Mouse (Mus musculus) MEL (cell line): ENCODE data around the gene Slc29a1. TPM values are rescaled to one million over a fixed set of nuclear protein-coding genes. Genes with fewer than 3 reads are reported as not detected.
A peak's percentile ranks its signal among the peaks of the same experiment; 100 is the strongest.

Experiments used
- DNase-seq: peaks from one replicate; pipeline ENCODE4 v3.0.0; 2011; ENCODE audit warnings: low read depth, low spot score
- H3K27ac ChIP-seq: 2 replicates; pipeline ENCODE4 v1.5.1; 2012; ENCODE audit warnings: low read depth, mild to moderate bottlenecking, control low read depth, low read length, moderate library complexity; ENCODE audit not compliant: control insufficient read depth
- H3K27me3 ChIP-seq, 2 experiments: fragments of 150-350 bp in 1 of 2; sonication (generic) in 1 of 2; 2 replicates each; pipeline ENCODE4 v1.6.1; 2012; ENCODE audit warnings: low read length in 2 of 2, mild to moderate bottlenecking in 2 of 2, improper control_type of control experiment in 1 of 2, moderate library complexity in 1 of 2; ENCODE audit not compliant: insufficient read depth in 2 of 2, control insufficient read depth in 1 of 2
- H3K36me3 ChIP-seq, 2 experiments: 2 replicates each; pipeline ENCODE4 v1.6.1; 2012 to 2014; ENCODE audit warnings: low read length in 2 of 2, improper control_type of control experiment in 1 of 2, inconsistent platforms in 1 of 2, mild to moderate bottlenecking in 1 of 2; ENCODE audit not compliant: insufficient read depth in 2 of 2, control insufficient read depth in 1 of 2
- H3K4me1 ChIP-seq, 2 experiments: fragments of 150-350 bp in 1 of 2; sonication (generic) in 1 of 2; 2 replicates each; pipeline ENCODE4 v1.6.1; 2012; ENCODE audit warnings: low read length in 2 of 2, improper control_type of control experiment in 1 of 2, mild to moderate bottlenecking in 1 of 2; ENCODE audit not compliant: insufficient read depth in 2 of 2, control insufficient read depth in 1 of 2
- H3K4me3 ChIP-seq, 2 experiments: fragments of 150-350 bp in 1 of 2; sonication (generic) in 1 of 2; 2 replicates each; pipeline ENCODE4 v1.5.1; 2012; ENCODE audit warnings: low read depth in 2 of 2, low read length in 2 of 2, mild to moderate bottlenecking in 2 of 2, moderate library complexity in 2 of 2, control low read depth in 1 of 2, improper control_type of control experiment in 1 of 2; ENCODE audit not compliant: control insufficient read depth in 1 of 2, insufficient read depth in 1 of 2
- H3K79me2 ChIP-seq: 2 replicates; pipeline ENCODE4 v1.6.1; 2012; ENCODE audit warnings: mild to moderate bottlenecking, low read length, moderate library complexity; ENCODE audit not compliant: control insufficient read depth, poor library complexity, insufficient read depth
- H3K9ac ChIP-seq: 2 replicates; pipeline ENCODE4 v1.6.1; 2012; ENCODE audit warnings: low read depth, mild to moderate bottlenecking, control low read depth, low read length, moderate library complexity; ENCODE audit not compliant: control insufficient read depth, poor library complexity, severe bottlenecking
- H3K9me3 ChIP-seq: fragments of 150-350 bp; sonication (generic); replicated peaks from 2 replicates; pipeline ENCODE4 v1.6.1; 2012; ENCODE audit warnings: mild to moderate bottlenecking, low read length, improper control_type of control experiment, moderate library complexity; ENCODE audit not compliant: insufficient read depth
- BHLHE40 ChIP-seq: IDR thresholded peaks from 2 replicates; pipeline ENCODE4 v1.6.1; 2012; ENCODE audit warnings: low read depth, mild to moderate bottlenecking, inconsistent platforms, low read length, improper control_type of control experiment, borderline replicate concordance
- CTCF ChIP-seq, 3 experiments: IDR thresholded peaks in 2 of 3; conservative IDR thresholded peaks in 1 of 3; 2 replicates each; pipeline ENCODE4 v1.5.1; 2011 to 2012; ENCODE audit warnings: low read length in 3 of 3, low read depth in 2 of 3, mild to moderate bottlenecking in 2 of 3, improper control_type of control experiment in 1 of 3, inconsistent platforms in 1 of 3, mixed read lengths in 1 of 3, moderate library complexity in 1 of 3; ENCODE audit not compliant: control insufficient read depth in 1 of 3, insufficient read depth in 1 of 3, poor library complexity in 1 of 3, severe bottlenecking in 1 of 3
- E2F4 ChIP-seq: IDR thresholded peaks from 2 replicates; pipeline ENCODE4 v1.6.1; 2011; ENCODE audit warnings: low read depth, low read length, improper control_type of control experiment, borderline replicate concordance
- ETS1 ChIP-seq: IDR thresholded peaks from 2 replicates; pipeline ENCODE4 v1.6.1; 2012; ENCODE audit warnings: low read depth, mild to moderate bottlenecking, inconsistent platforms, low read length, improper control_type of control experiment, moderate library complexity
- HCFC1 ChIP-seq: IDR thresholded peaks from 2 replicates; pipeline ENCODE4 v1.6.1; 2012; ENCODE audit warnings: low read depth, mild to moderate bottlenecking, inconsistent platforms, low read length, improper control_type of control experiment, moderate library complexity
- JUND ChIP-seq: IDR thresholded peaks from 2 replicates; pipeline ENCODE4 v1.6.1; 2011; ENCODE audit warnings: low read depth, mild to moderate bottlenecking, improper control_type of control experiment, low read length
- MAX ChIP-seq: IDR thresholded peaks from 2 replicates; pipeline ENCODE4 v1.6.1; 2011; ENCODE audit warnings: low read length, improper control_type of control experiment
- MAZ ChIP-seq: IDR thresholded peaks from 2 replicates; pipeline ENCODE4 v1.6.1; 2012; ENCODE audit warnings: low read depth, mild to moderate bottlenecking, inconsistent platforms, low read length, improper control_type of control experiment
- MEF2A ChIP-seq: IDR thresholded peaks from 2 replicates; pipeline ENCODE4 v1.6.1; 2014; ENCODE audit warnings: low read depth, mild to moderate bottlenecking, inconsistent platforms, low read length, improper control_type of control experiment; ENCODE audit not compliant: poor library complexity, insufficient replicate concordance, severe bottlenecking; ENCODE audit errors: extremely low read depth
- MXI1 ChIP-seq: IDR thresholded peaks from 2 replicates; pipeline ENCODE4 v1.6.1; 2011; ENCODE audit warnings: mild to moderate bottlenecking, low read depth, low read length, improper control_type of control experiment
- MYB ChIP-seq: IDR thresholded peaks from 2 replicates; pipeline ENCODE4 v1.6.1; 2011; ENCODE audit warnings: mild to moderate bottlenecking, low read depth, low read length, improper control_type of control experiment
- MYC ChIP-seq: IDR thresholded peaks from 2 replicates; pipeline ENCODE4 v1.6.1; 2011; ENCODE audit warnings: low read depth, mild to moderate bottlenecking, low read length, improper control_type of control experiment, moderate library complexity
- NRF1 ChIP-seq: IDR thresholded peaks from 2 replicates; pipeline ENCODE4 v1.6.1; 2014; ENCODE audit warnings: low read depth, mild to moderate bottlenecking, inconsistent platforms, low read length, improper control_type of control experiment, moderate library complexity; ENCODE audit not compliant: poor library complexity, insufficient read depth, severe bottlenecking
- POLR2AphosphoS2 ChIP-seq: IDR thresholded peaks from 2 replicates; pipeline ENCODE4 v1.6.1; 2011; ENCODE audit warnings: low read length, improper control_type of control experiment
- POLR2AphosphoS5 ChIP-seq: IDR thresholded peaks from 2 replicates; pipeline ENCODE4 v1.6.1; 2012; ENCODE audit warnings: low read depth, borderline replicate concordance, mild to moderate bottlenecking, inconsistent platforms, low read length, moderate library complexity, mixed read lengths
- RAD21 ChIP-seq: IDR thresholded peaks from 2 replicates; pipeline ENCODE4 v1.6.1; 2011; ENCODE audit warnings: mild to moderate bottlenecking, low read depth, low read length, improper control_type of control experiment
- SIN3A ChIP-seq: IDR thresholded peaks from 2 replicates; pipeline ENCODE4 v1.6.1; 2012; ENCODE audit warnings: low read length, improper control_type of control experiment, inconsistent platforms
- TAL1 ChIP-seq: IDR thresholded peaks from 2 replicates; pipeline ENCODE4 v1.6.1; 2012; ENCODE audit warnings: mild to moderate bottlenecking, inconsistent platforms, low read length, moderate library complexity, mixed read lengths
- TBP ChIP-seq: IDR thresholded peaks from 2 replicates; pipeline ENCODE4 v1.8.0; 2011; ENCODE audit warnings: low read depth, low read length, improper control_type of control experiment
- TCF12 ChIP-seq: IDR thresholded peaks from 2 replicates; pipeline ENCODE4 v1.6.1; 2014; ENCODE audit warnings: low read depth, mild to moderate bottlenecking, inconsistent platforms, low read length, improper control_type of control experiment, moderate library complexity
- UBTF ChIP-seq: IDR thresholded peaks from 2 replicates; pipeline ENCODE4 v1.6.1; 2012; ENCODE audit warnings: low read depth, mild to moderate bottlenecking, inconsistent platforms, low read length, improper control_type of control experiment, moderate library complexity, borderline replicate concordance; ENCODE audit not compliant: insufficient read depth
- ZC3H11A ChIP-seq: IDR thresholded peaks from 2 replicates; pipeline ENCODE4 v1.6.1; 2012; ENCODE audit warnings: low read depth, mild to moderate bottlenecking, inconsistent platforms, low read length, improper control_type of control experiment
- ZKSCAN1 ChIP-seq: IDR thresholded peaks from 2 replicates; pipeline ENCODE4 v1.6.1; 2012; ENCODE audit warnings: low read depth, mild to moderate bottlenecking, inconsistent platforms, low read length, improper control_type of control experiment, moderate library complexity
- ZMIZ1 ChIP-seq: IDR thresholded peaks from 2 replicates; pipeline ENCODE4 v1.6.1; 2012; ENCODE audit warnings: low read depth, mild to moderate bottlenecking, inconsistent platforms, low read length, improper control_type of control experiment, moderate library complexity
- ZNF384 ChIP-seq: IDR thresholded peaks from 2 replicates; pipeline ENCODE4 v1.6.1; 2012; ENCODE audit warnings: low read depth, mild to moderate bottlenecking, inconsistent platforms, low read length, improper control_type of control experiment
- polyA plus RNA-seq, 2 experiments: library from polyadenylated mRNA; stranded (reverse) in 1 of 2; unstranded in 1 of 2; fragments of >175 nt in 1 of 2; fragments of >200 nt in 1 of 2; gene quantifications; 2 replicates each; pipeline versions ENCODE4 v1.2.1 to v1.2.4; 2012; ENCODE audit warnings: low replicate concordance in 2 of 2, low read depth in 1 of 2; ENCODE audit not compliant: insufficient read length in 2 of 2, insufficient read depth in 1 of 2, missing spikeins in 1 of 2
- total RNA-seq: library from RNA; depleted of rRNA; stranded (reverse); fragments of 300-350 nt; gene quantifications from 2 replicates; pipeline ENCODE4 v1.2.3, GENCODE M21; 2012

Slc29a1 gene
- total and polyA plus RNA-seq, 3 experiments = 238 to 341 TPM; not detected in 1

GRCm38 (mm10) chr17:45551816-45552451, 47.5 kb downstream of the Slc29a1 start (continued):
- TF ChIP-seq POLR2AphosphoS2 (no peak), JUND (no peak), TAL1 (peak; percentile 48), MYC (0 out of 2 replicates have a peak, but pooled peaks have one; percentile 42), TBP (no peak), NRF1 (no peak), SIN3A (peak; percentile 63; the same call in 1 of the 2 replicates)

GRCm38 (mm10) chr17:45551249-45551796, 48.1 kb downstream of the Slc29a1 start:
- TF ChIP-seq RAD21 = no peak
- TF ChIP-seq MYC = no peak
- TF ChIP-seq CTCF (IDR thresholded peaks at IDR 0.05 in 2 of 3, conservative IDR thresholded peaks at IDR 0.05 in 1 of 3; ENCODE audit: control insufficient read depth in 1 of 3, insufficient read depth in 1 of 3, low read depth in 2 of 3, low read length in 3 of 3, poor library complexity in 1 of 3, severe bottlenecking in 1 of 3) = no peak
- no peak for TF ChIP-seq HCFC1
- TF ChIP-seq ZMIZ1 = no peak
- no peak for TF ChIP-seq E2F4
- TF ChIP-seq ZNF384 = no peak
- TF ChIP-seq NRF1 = no peak
- no peak for TF ChIP-seq MEF2A
- TF ChIP-seq MXI1 = no peak
- TF ChIP-seq ZKSCAN1 = no peak
- no peak for TF ChIP-seq BHLHE40
- no peak for TF ChIP-seq MAZ
- TF ChIP-seq MAX = no peak
- TF ChIP-seq MYB = no peak
- TF ChIP-seq POLR2AphosphoS5 = no peak
- no peak for TF ChIP-seq ETS1
- no peak for TF ChIP-seq TCF12
- no peak for TF ChIP-seq ZC3H11A
- TF ChIP-seq UBTF = no peak
- no peak overlapping the region for H3K4me3 ChIP-seq
- no peak overlapping the region for H3K9ac ChIP-seq
- peaks cover 0 to 7% of the 10 kb centered on the region in 2 experiments; a peak in 2 of 4 replicates for H3K36me3 ChIP-seq
- no peaks in the 10 kb centered on the region; the same call in 1 of the 2 replicates for H3K79me2 ChIP-seq
- peaks cover 0 to 2% of the 10 kb centered on the region in 2 experiments; a peak in 3 of 4 replicates for H3K27me3 ChIP-seq
- no peak overlapping the region for H3K27ac ChIP-seq
- H3K4me1 ChIP-seq = peaks cover 0 to 26% of the 10 kb centered on the region in 2 experiments; a peak in 3 of 4 replicates
- H3K9me3 ChIP-seq = no peaks in the 10 kb centered on the region
- no peak for DNase-seq
